Mouse (Mus musculus) hindbrain, embryonic 12.5 days (tissue): ENCODE measurements around the gene Mvb12b. TPM values are rescaled to one million over a fixed set of nuclear protein-coding genes. Genes with fewer than 3 reads are reported as not detected.
A peak's percentile ranks its signal among the peaks of the same experiment; 100 is the strongest.

Source experiments
- ATAC-seq: fragments of 200-750 bp; cut with Nextera tagmentation; 2 replicates; pipeline ENCODE4 v1.8.0; 2017; ENCODE audit warnings: moderate TSS enrichment; ENCODE audit not compliant: low FRiP score
- H3K27ac ChIP-seq: fragments of 300-500 bp; sonication (generic); 2 replicates; pipeline ENCODE4 v1.5.1; 2016; ENCODE audit warnings: mild to moderate bottlenecking
- H3K27me3 ChIP-seq: fragments of 300-500 bp; sonication (generic); 2 replicates; pipeline ENCODE4 v1.6.1; 2016; ENCODE audit warnings: mild to moderate bottlenecking
- H3K36me3 ChIP-seq: fragments of 300-500 bp; sonication (generic); 2 replicates; pipeline ENCODE4 v1.6.1; 2016; ENCODE audit warnings: mild to moderate bottlenecking
- H3K4me1 ChIP-seq: fragments of 300-500 bp; sonication (generic); 2 replicates; pipeline ENCODE4 v1.6.1; 2016
- H3K4me2 ChIP-seq: fragments of 300-500 bp; sonication (generic); replicated peaks from 2 replicates; pipeline ENCODE4 v1.6.1; 2016; ENCODE audit warnings: mild to moderate bottlenecking
- H3K4me3 ChIP-seq: fragments of 300-500 bp; sonication (generic); 2 replicates; pipeline ENCODE4 v1.5.1; 2016; ENCODE audit warnings: mild to moderate bottlenecking
- H3K9ac ChIP-seq: fragments of 300-500 bp; sonication (generic); 2 replicates; pipeline ENCODE4 v1.6.1; 2016; ENCODE audit warnings: mild to moderate bottlenecking, moderate library complexity
- H3K9me3 ChIP-seq: fragments of 300-500 bp; sonication (generic); replicated peaks from 2 replicates; pipeline ENCODE4 v1.6.1; 2016; ENCODE audit warnings: mild to moderate bottlenecking
- WGBS: fragments of 180-500 bp; shearing (Covaris S2); methylation state at CpG from one replicate; pipeline ENCODE4 v1.1.7; 2016; 5-methylcytosine and 5-hydroxymethylcytosine counted together
- polyA plus RNA-seq: library from polyadenylated mRNA; unstranded; fragments of >200 nt; fragmentation: Nextera tagmentation; extraction: Ambion mirVana; gene quantifications from 2 replicates; pipeline ENCODE4 v1.2.1, GENCODE M21; 2016

Gene Mvb12b
- polyA plus RNA-seq, 1 experiment from 2014 or later = 58.9 TPM

GRCm38 (mm10) chr2:33689155-33689879 lies 198.4 kb downstream of the Mvb12b start:
- WGBS = 43% methylated on average over 23 of the region's 23 CpGs
- peak; percentile 64 for ATAC-seq
- H3K9me3 ChIP-seq = 0 out of 2 replicates have a peak, but pooled peaks cover 4% of the 10 kb centered on the region
- H3K9ac ChIP-seq = 0 out of 2 replicates have a peak overlapping the region, but pooled peaks have one; percentile 9
- H3K36me3 ChIP-seq = no peaks in the 10 kb centered on the region
- H3K4me3 ChIP-seq = no peak overlapping the region
- H3K27me3 ChIP-seq = peaks cover 3% of the 10 kb centered on the region
- H3K4me1 ChIP-seq = peaks cover 18% of the 10 kb centered on the region
- no peak overlapping the region for H3K4me2 ChIP-seq
- peak overlapping the region; percentile 69 for H3K27ac ChIP-seq

GRCm38 (mm10) chr2:33683594-33683993 lies 204.2 kb downstream of the Mvb12b start:
- Histone ChIP-seq H3K4me2 (no peak overlapping the region), H3K4me1 (peaks cover 15% of the 10 kb centered on the region), H3K36me3 (no peaks in the 10 kb centered on the region), H3K9ac (no peak overlapping the region), H3K27ac (peak overlapping the region; percentile 1; the same call in 1 of the 2 replicates), H3K4me3 (no peak overlapping the region), H3K9me3 (0 out of 2 replicates have a peak, but pooled peaks cover 4% of the 10 kb centered on the region), H3K27me3 (peaks cover 3% of the 10 kb centered on the region)
- ATAC-seq = 0 out of 2 replicates have a peak, but pooled peaks have one; percentile 43
- 53% methylated on average over 4 of the region's 4 CpGs for WGBS

- H3K36me3 ChIP-seq = no peaks in the 10 kb centered on the region
- H3K9me3 ChIP-seq = 0 out of 2 replicates have a peak, but pooled peaks cover 4% of the 10 kb centered on the region
- peaks cover 11% of the 10 kb centered on the region for H3K4me1 ChIP-seq
- no peak for ATAC-seq
- no peak overlapping the region for H3K4me3 ChIP-seq
- H3K4me2 ChIP-seq = no peak overlapping the region
- peaks cover 3% of the 10 kb centered on the region for H3K27me3 ChIP-seq
- WGBS = 37% methylated on average over 6 of the region's 6 CpGs
- H3K9ac ChIP-seq = no peak overlapping the region
- H3K27ac ChIP-seq = peak overlapping the region; percentile 1; the same call in 1 of the 2 replicates
Observed at GRCm38 (mm10) chr2:33683095-33683494, 204.7 kb downstream of the Mvb12b start.

GRCm38 (mm10) chr2:33682219-33682618 lies 205.5 kb downstream of the Mvb12b start:
- Histone ChIP-seq H3K4me2 (no peak overlapping the region), H3K4me1 (peaks cover 16% of the 10 kb centered on the region), H3K36me3 (no peaks in the 10 kb centered on the region), H3K27ac (no peak overlapping the region), H3K9me3 (0 out of 2 replicates have a peak, but pooled peaks cover 2% of the 10 kb centered on the region), H3K9ac (no peak overlapping the region), H3K27me3 (peaks cover 3% of the 10 kb centered on the region; the same call in 1 of the 2 replicates), H3K4me3 (no peak overlapping the region)
- 16% methylated on average over 4 of the region's 4 CpGs for WGBS
- no peak for ATAC-seq

Other genes with a start within 250 kb of the Mvb12b start
- 5.0 and 5.6 TPM in 2 replicates for gene Lmx1b, start 247.4 kb downstream of the Mvb12b start, polyA plus RNA-seq